Mouse (Mus musculus): ENCODE measurements around the gene Ldah.
A peak's percentile ranks its signal among the peaks of the same experiment; 100 is the strongest.
"Not testable (repeated sequence)": the region's sequence is repeated elsewhere in the genome, so short reads cannot be mapped to it uniquely, and the experiment has no call there.

Ldah gene

DNA sequence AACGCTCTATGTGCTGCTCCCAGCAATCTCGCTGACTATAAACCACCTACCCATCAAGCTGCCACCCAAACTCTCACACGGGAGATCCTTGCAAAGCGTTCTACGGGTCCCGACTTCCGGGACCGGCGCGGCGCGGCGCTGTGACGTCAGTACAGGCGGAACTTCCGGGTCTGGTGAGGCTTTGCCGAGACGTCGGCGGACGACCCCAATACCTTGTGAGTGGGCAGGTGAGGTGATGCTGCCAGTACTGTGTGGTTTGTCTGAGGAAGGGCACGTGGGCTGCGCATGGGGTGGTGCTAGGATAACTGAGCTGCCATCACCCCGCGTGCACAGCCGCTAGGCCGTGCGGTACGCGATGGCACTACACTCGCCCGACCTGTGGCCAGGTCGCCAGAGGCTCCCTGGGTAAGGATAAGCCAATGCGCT is at the start of gene Ldah:
Gene Ldah, plus strand, starts transcription at position 130 of the 426 bp plus-strand sequence.
- peak; percentile 68 for DNase-seq (ENCODE audit: low read depth, low spot score)

DNA sequence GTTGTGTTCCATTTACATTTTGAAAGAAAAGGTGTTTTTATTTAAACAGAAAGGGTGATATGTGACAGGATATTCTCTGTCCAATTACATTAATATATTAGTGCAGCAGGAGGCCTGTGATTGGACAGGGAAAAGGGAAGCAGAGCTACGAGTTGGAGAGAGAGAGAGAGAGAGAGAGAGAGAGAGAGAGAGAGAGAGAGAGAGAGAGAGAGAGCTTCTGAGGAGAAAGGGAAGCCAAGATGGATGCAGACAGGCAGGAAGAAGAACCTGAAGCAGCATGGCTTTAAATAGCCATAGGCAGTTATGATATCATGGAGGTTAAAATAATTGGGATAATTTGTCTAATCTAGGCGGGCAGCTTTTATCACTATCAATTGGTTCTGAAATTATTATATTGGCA is 40.2 kb upstream of the Ldah start:
- DNase-seq (ENCODE audit: low read depth, low spot score): no peak

GRCm38 (mm10) chr12:8180921-8181320 is 27.0 kb upstream of the Ldah start:
- no peak for DNase-seq (ENCODE audit: low read depth, low spot score)

- DNase-seq (ENCODE audit: low read depth, low spot score): no peak
Measured at GRCm38 (mm10) chr12:8181744-8182143, 26.2 kb upstream of the Ldah start.

DNA sequence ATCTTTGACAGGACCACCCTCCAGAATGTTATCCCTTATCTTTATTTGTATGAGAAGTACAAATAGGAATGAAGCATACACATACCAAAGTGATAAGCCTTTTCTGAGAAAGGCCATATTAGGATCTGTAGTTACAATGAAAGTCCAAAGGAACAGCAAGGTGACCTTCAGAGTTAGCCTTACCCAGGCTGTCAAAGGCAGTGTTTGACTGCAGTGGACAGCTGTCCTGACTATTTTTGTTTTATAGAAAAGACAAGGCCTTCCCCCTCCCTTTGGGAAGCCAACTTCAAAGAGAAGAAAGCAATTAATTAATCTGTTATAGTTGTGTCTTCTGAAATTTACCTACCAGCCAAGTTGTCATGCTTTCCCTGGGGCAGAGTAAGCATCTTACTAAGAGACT is 23.4 kb upstream of the Ldah start:
- no peak for DNase-seq (ENCODE audit: low read depth, low spot score)

DNA sequence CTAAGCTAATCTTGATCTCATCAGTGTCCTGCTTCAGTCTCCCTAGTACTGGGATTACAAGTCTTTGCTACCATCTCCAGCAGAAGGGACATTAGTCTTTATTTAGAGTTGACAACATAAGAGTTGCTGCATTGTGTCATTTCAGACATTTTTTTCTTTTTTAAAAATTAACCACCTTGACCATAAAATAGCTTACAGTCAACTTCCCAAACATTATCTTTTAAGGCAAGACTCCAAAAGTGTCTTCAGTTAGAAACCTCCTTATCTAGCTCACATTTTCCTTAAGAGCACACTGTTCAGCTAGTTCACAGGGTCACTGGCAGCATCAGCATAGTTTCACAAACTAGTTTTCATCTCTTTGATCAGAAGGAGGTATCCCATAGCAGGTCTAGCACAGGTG is 19.7 kb upstream of the Ldah start:
- no peak for DNase-seq (ENCODE audit: low read depth, low spot score)

GRCm38 (mm10) chr12:8188796-8189535 is 18.9 kb upstream of the Ldah start:
- not testable (repeated sequence) for DNase-seq (ENCODE audit: low read depth, low spot score)

DNA sequence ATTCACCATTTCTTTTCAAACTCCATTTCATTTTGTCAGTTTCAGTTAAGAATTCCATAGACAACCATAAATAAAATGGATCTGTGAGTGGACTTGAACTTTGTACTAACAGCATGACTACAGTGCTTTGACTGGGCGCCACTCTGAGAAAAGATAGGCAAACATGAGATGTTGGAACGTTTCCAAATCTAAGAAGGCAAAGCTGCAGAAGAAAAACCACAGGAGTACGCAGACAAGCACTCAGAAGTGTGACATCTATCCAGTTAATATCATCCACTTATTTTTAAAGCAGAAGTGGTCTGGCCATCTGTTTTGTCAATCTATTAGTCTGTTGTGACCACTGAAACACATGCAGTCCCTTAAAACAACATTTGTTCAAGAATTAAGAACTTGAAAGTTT is 18.2 kb upstream of the Ldah start:
- no peak for DNase-seq (ENCODE audit: low read depth, low spot score)

DNA sequence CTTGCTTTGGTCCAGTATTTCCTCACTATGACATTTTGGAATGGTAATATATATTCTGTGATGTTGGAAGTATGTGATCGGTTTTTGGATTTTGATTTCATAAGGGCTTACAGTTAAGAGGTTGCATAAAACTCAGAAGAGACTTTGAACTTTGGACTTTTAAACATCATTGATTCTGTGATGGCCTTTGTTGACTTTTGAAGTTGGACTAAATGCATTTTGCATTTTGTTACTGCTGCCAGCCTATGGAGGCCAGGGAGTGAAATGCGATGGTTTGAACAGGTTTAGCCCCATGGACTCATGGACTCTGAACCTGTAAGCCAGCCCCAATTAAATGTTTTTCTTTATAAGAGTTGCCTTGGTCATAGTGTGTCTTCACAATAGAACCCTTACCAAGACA is 2.2 kb upstream of the Ldah start:
- DNase-seq (ENCODE audit: low read depth, low spot score): no peak

GRCm38 (mm10) chr12:8207578-8207977 is 329 bp upstream of the Ldah start:
- DNase-seq (ENCODE audit: low read depth, low spot score): no peak

DNA sequence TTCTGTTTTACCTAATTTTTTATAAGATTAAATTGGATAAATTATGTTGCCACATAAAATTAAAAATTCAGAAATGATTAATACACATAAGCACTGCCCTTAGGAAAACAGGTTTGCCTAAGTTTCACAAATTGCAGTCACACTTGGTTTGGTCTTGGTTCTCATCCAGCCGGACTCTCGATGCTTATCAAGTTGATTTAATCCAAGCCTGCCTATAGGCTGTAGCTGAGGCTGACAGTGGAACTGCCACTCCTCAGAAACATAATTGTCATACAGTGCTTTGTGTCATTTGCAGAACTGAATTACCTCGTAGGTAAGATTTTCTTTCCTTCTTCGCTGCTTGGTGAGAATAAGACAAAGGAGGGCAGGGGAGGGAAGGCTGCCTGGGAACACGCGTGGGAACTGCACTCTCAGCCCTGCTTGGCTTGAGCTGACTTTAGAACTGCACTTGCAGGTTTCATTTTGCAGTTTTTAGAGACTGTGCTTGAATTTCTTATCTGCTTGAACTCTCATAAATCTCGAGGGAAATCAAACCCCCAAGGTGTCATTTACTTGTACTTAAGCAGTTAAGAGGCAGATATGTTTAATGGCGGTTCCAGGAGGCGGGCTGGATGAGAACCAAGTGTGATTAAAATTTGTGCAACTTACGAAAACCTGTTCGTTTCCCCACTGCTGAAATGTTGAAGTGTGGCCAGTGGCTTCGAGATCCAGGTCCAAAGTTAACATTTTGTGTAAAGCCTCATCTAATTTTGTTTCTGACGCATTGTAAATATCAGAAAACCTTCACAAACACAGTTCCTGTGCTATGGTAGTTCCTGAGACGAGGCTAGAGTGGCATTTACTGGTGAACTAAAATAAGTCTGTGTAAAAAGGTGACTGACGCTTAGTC is 8.7 kb downstream of the Ldah start:
- no peak for DNase-seq (ENCODE audit: low read depth, low spot score)

GRCm38 (mm10) chr12:8223036-8223435 is 15.1 kb downstream of the Ldah start:
- no peak for DNase-seq (ENCODE audit: low read depth, low spot score)

- no peak for DNase-seq (ENCODE audit: low read depth, low spot score)
Measured at GRCm38 (mm10) chr12:8231101-8231500, 23.2 kb downstream of the Ldah start.

DNA sequence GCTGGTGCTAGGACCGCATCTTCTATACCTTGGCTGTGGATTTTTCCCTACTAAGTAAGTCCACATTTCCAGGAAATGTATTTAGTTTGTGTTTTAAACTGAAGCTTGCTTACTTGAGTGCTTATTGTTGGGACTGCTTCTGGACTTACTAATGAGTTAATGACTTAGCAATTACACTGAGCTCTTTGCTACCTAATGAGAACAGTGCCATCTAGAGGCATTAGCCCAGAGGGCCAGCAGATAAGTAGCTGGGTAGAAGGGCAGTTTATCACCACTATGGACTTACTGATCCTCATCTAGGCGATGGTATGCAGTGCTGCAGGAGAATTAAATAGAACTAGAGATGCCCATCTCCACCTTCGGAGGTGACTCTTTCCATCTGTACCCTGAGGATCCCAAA is 24.8 kb downstream of the Ldah start:
- no peak for DNase-seq (ENCODE audit: low read depth, low spot score)

- DNase-seq (ENCODE audit: low read depth, low spot score): no peak
Measured at GRCm38 (mm10) chr12:8242181-8242580, 34.3 kb downstream of the Ldah start.

- DNase-seq (ENCODE audit: low read depth, low spot score): no peak
Measured at GRCm38 (mm10) chr12:8244746-8245145, 36.8 kb downstream of the Ldah start.

DNA sequence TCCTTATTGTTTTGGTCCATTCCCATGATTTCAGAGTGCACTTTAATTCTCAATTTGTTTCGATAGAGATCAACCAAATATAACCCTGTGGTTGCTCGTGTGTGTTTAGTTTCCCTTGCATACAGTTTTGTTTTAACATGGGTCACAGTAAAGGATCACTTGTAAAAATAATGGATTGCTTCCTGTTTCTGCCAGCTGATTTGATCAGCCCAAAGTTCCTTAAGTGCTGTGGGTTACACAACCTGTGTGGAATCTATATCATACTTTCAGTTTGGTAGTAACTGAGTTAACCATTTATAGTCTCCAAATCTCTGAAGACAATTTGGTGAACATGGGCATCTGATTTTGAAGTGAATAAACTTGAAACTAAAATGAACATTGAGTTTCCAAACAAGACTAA is 52.4 kb downstream of the Ldah start:
- DNase-seq (ENCODE audit: low read depth, low spot score): no peak

DNA sequence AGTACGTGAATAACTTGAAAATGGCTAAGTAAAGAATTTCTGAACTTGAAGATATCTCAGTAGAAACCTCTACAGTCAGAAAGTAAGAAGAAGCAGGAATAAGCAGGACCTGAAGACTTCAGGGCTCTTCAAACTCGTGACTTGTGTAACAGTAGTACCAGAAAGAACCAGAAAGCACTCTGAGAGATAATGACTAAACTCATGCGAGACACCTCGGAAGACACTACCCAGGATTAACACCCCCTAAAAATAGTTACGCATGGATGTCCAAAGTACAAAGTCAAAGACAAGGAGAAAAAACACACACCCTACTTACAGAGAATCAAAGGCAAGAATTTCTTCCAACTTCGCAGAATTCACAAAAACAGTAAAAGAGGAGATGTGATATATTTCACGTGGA is 58.4 kb downstream of the Ldah start:
- no peak for DNase-seq (ENCODE audit: low read depth, low spot score)

GRCm38 (mm10) chr12:8269627-8270026 is 61.7 kb downstream of the Ldah start:
- DNase-seq (ENCODE audit: low read depth, low spot score): no peak

- no peak for DNase-seq (ENCODE audit: low read depth, low spot score)
Measured at GRCm38 (mm10) chr12:8271405-8271804, 63.5 kb downstream of the Ldah start.

- DNase-seq (ENCODE audit: low read depth, low spot score): no peak
Measured at GRCm38 (mm10) chr12:8273471-8274171, 65.7 kb downstream of the Ldah start.

GRCm38 (mm10) chr12:8275424-8275823 is 67.5 kb downstream of the Ldah start:
- DNase-seq (ENCODE audit: low read depth, low spot score): no peak
